Mouse (Mus musculus) lung, postnatal 0 days (tissue): ENCODE results near the gene Tmem132a.

Experiments used
- CTCF ChIP-seq: IDR thresholded peaks from 2 replicates; pipeline ENCODE4 v1.5.1; 2016; ENCODE audit warnings: antibody characterized with exemption, mild to moderate bottlenecking
- EP300 ChIP-seq: IDR thresholded peaks from 2 replicates; pipeline ENCODE4 v1.6.1; 2016; ENCODE audit warnings: antibody characterized with exemption, mild to moderate bottlenecking, control low read depth

DNA sequence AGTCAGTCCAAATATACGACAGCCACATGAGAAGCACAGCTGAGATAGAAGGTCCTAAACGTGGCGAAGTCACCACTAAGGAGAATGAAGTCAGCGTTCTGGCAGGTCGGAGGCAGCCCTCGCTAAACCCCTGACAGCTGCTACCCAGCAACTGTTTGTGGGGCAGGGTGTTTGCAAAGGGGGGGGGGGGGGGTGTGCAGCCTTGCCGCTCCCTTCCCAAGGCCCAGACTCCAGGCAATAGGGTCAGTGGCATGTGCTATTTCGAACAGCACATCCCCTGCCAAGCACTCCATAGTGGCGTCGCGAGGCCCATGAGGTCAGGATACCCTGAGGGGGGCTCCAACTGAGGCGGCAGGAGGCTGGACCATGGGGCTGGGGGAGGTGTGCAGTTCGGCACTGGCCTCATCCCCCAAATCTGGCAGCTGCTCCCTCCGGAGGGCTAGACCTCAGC, 11.3 kb upstream of the Tmem132a start:
- TF ChIP-seq CTCF: no peak
- TF ChIP-seq EP300: no peak
